Mouse (Mus musculus) telencephalon, adult 2 months (tissue): ENCODE data around the gene Lmntd2.

ENCODE experiments used
- DNase-seq: peaks from one replicate; pipeline ENCODE4 v3.0.0-alpha.2; 2011; ENCODE audit warnings: low read depth, low spot score

Gene Lmntd2

GRCm38 (mm10) chr7:141215880-141216733, 2.2 kb upstream of the Lmntd2 start:
- no peak for DNase-seq

DNA sequence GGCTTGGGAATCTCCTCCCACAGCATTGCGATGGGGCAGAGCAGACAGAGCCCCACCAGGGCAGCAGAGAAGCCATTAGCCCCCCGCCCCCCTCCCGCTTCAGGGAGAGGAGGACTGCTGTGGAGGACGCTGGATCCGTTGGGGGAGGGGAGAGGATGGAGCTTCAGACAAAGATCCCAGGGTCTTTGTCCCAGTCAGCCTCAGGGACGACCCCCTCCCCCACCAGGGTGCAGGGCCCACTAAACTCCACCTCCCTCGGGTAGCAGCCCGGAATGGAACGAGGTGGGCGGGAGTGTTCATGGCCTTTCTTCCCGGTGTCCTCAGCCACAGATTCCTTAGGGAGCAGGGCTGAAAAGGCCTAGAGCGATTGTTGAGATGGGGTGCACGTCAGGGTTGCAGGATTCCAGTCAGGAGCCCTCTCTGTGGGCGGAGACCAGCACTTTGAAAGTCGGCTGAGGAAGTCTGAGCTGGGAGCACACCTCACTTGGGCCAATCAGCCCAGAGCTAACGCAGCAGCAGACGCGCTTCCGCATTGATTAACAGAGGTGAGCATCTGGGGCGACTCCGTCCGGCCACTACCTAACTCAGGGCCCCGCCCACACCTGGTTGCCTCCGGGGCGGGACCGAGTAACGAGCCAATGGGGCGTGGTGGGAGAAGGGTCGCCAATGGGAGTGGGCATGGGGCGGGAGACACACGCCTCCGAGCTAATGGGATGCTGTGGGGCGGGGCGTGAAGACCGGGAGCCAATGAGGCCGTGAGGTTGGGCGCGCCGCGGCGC, 1.4 kb upstream of the Lmntd2 start, which contains the start of gene Rassf7:
Rassf7 (plus strand) TSS at position 760 of the 779 bp plus-strand sequence.
- peak; percentile 46 for DNase-seq

- no peak for DNase-seq
These were observed 430 bp upstream of the Lmntd2 start for GRCm38 (mm10) chr7:141214310-141214709.

DNA sequence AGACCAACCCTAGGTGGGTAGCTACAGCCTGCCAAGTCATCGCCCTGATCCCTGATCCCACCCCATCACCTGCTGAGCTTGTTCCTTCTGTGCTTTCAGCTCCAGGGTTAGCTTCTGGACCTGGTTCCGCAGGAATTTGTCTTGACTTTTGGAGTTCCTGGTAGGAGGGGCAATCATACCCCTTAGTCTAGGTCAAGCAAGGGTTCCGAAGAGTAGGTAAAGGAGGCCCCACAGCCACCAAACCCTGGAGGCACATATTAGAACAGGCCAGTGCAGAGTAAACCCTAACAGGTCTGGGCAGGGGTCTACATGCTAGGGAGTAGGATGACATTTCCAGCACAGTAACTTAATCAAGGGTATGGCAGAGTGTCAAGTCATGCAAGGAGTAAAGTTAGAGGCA, 747 bp downstream of the Lmntd2 start:
- DNase-seq = no peak

DNA sequence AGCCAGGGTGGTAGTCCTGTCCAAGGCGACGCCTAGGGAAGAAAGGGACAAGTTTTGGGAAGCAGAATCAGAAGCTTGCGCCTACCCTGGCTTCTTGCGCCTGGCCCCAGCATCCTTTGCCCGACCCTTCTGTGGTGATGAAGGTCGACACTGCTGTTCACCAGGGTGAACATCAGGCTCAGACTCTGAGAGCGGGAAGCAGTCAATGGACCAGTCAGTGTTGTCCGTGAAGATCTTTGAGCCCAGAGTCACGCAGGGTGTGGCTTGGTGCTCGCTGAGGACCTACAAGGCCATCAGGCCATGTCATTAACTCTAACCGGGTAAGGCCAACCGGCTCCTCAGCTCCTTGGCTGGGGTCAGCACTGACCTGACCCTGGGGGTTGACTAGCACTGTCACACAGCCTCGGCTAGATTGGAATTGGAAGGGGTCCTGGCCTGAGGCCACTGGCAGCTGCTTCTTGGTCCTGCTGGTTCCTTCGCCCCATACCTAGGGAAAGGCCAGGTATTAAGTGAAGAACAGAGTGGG, 3.2 kb downstream of the Lmntd2 start:
- DNase-seq = no peak

DNA sequence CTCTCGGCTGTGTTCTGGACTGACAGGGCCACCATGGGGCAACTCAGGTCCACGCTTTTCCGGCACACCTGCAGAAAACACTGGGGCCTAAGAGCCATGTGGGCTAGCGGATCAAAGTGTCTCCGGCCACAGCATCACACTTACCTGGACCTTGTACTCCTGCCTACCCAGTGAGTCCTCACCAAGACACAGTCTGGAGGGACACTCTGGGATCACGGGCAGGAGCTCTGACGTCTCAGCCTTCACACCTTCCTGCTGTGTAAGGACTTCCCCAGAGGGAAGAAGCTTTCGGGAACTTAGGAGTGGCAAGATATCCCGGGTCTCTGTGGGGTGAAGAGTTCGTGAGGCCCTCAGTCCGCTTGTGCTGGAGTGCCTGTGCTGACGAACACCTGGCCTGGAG, 3.7 kb downstream of the Lmntd2 start:
- DNase-seq = no peak

DNA sequence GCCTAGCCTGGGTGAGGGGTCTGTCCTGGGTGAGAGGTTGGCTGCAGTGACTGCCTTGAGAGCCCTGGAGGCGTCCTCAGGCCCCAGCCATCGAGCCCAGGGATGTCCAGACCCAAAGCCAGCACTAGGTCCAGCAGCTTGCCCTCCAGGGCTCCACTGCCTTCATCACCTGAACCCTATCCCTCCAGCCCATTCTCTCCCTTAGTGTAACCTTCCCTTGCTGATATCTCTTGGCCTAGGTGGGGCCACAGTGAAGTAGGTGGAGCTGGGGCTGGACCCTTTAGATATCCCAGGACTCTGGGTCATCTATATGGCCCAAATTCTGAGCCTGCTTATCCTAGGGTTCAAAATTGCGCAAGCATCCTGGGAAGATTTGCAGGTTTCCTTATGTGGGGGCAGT, 4.4 kb downstream of the Lmntd2 start:
- no peak for DNase-seq

- no peak for DNase-seq
These were observed 7.5 kb downstream of the Lmntd2 start for GRCm38 (mm10) chr7:141206182-141206937.

DNA sequence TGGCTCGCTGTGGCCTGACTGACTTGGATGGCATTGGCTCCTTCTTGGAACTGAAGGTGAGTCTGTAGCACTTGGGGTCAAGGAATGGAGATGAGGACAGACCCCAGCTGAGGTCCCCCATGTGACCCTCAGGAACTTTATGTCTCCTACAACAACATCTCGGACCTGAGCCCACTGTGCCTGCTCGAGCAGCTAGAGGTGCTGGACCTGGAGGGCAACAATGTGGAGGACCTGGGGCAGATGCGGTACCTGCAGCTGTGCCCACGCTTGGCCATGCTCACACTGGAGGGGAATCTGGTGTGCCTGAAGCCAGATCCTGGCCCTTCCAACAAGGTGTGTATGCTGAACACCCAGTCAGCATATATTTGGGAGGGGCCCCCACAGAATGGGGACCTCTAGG, 8.4 kb downstream of the Lmntd2 start:
- DNase-seq = no peak

DNA sequence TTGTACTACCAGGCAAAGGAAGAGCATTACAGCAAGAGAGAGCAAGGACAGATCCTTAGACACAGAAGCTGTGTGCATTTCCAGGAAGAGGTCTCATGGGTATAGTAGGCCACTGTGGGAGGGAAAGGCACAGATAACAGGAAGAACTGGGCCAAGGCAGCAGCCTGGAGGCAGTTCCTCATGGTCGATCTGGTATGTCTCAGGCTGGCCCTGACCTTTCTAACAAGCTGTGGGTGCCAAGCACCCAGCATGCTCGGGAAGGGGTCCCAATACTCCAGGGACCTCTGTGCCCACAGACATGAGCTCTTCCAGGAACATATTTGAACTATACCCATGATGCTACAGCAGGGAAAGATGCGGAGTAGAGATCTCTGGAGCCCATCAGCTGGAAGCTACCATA, 9.3 kb downstream of the Lmntd2 start:
- no peak for DNase-seq

DNA sequence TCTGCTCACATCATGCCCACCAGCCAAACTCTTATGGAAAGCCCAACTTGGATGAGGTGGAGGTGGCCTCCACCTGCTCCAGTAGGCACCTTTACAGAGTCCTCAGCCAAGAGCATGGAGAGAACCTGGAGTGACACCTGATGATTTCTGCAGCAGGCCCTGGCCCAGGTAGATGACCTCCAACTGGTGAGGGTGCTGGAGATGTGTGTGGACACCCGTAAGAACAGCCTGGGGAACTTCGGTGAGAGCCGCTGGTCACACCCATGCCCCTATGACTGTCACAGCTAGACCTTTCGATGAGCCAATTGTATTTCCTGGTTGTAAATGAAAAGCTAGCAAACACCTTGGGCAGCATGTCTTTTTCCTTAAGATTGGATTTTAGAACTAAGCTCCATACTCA, 15.8 kb downstream of the Lmntd2 start:
- DNase-seq = no peak

- DNase-seq = no peak
These were observed 17.1 kb downstream of the Lmntd2 start for GRCm38 (mm10) chr7:141196619-141197282.

DNA sequence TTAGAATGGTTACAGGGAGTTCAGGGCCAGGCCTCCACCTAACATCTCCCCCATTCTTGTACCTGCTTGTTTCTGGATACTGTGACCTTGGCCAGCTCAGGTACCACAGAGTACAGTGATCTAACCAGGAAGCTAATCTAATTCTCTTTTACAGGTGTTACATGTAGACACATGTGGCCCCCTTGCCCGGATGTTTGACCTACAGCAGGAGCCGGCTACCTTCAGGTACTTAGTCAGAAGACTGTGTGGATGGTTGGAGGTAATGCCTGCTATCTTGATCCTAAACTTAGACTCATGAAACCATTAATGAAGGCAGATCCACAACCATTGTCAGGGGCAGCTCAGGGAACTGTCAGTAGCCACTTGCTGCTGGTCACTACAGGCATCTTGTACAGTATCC, 18.1 kb downstream of the Lmntd2 start:
- no peak for DNase-seq

- DNase-seq = peak; percentile 44
These were observed 19.1 kb downstream of the Lmntd2 start for GRCm38 (mm10) chr7:141194830-141195229.

DNA sequence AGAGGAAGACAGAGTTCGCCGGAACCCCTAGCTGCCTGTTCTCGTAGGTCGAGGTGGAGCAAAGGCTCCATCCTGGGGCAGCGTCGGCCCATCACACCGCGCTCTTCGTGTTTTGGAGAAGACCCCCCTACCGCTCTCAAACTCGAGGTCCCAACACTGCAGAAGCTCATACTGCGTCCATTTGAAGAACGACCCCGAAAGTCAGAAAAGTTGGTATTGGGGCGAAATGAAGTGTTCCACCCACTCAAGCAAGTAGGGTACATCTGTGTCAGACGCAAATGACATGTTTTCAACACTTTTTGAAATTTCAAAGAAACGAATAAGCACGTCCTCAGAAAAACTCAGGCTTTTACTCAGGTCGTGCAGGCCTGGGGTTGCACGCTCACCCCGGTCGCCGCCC, 19.5 kb downstream of the Lmntd2 start:
- DNase-seq = peak; percentile 13

GRCm38 (mm10) chr7:141193948-141194347, 19.9 kb downstream of the Lmntd2 start, which contains the start of the genes Hras and Lrrc56:
Gene Hras (minus strand): TSS chr7:141194005.
Gene Lrrc56 (plus strand): TSS chr7:141194157.
- peak; percentile 92 for DNase-seq

DNA sequence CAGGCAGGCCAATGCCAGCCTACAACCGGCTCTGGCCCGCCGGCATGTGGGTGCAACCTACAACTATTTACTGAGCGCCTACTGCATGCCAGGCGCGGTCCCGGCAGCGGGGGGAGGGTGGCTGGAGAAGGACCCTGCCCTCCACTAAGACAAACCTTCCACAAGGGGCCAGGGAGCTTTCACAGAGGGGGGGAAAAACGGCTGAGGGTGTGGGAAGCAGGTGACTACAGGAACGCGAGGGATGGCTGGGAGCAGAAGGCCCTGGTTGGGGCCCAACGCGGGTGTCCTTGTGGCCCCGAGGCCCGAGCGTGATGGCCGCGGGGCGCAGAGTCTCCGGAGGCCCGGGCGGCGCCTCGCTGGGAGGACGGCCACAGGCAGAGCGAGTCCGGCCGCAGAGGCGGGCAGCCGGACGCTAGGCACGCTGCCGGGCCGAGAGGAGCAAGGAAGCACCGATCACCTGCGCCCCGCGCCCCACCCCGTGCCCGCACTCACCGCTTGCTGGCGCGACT, 20.5 kb downstream of the Lmntd2 start:
- no peak for DNase-seq

DNA sequence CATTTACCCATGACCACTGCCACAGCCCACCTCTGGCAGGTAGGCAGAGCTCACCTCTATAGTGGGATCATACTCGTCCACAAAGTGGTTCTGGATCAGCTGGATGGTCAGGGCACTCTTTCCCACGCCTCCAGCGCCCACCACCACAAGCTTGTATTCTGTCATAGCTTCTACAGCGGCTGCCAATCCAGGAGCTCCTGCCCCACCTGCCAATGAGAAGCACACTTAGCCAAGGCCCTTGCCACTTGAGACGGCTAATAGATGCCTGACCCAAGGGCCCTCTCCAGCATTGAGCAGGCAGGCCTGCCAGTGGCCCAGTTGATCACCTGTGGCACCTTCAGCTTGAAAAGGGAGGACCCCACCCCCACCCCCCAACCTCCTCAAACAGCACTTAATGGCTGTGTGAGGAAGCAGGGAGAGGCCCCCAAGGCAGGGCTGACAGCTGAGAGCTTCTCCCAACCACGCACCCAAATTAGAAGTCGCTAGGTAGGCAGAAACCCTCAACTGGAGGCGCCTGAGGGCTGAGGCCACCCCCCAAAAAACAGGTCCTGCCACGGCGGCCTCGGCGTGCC, 21.0 kb downstream of the Lmntd2 start:
- DNase-seq = no peak

- DNase-seq = no peak
These were observed 21.8 kb downstream of the Lmntd2 start for GRCm38 (mm10) chr7:141191796-141192685.

DNA sequence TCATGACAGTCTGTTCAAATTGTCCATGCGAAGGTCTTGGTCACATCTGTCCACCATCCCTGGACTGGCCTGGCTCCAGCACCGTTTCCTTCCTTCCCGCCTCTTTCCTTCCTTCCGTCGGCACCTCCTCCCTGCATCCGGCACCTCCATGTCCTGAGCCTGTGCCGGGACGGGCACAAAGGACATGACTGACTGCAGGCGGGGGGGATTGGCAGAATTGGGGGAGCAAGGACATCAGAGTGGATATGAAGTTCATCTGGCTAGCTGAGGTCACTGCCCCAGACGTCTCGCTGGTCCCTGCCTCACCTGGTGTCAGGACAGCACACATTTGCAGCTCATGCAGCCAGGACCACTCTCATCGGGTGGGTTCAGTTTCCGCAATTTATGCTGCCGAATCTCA, 22.8 kb downstream of the Lmntd2 start:
- DNase-seq = no peak
